Mouse (Mus musculus) intestine, postnatal 0 days (tissue): Measurements from ENCODE around the gene Sohlh1. TPM values are rescaled to one million over a fixed set of nuclear protein-coding genes. Genes with fewer than 3 reads are reported as not detected.

Experiments
- ATAC-seq: fragments of 200-750 bp; cut with Nextera tagmentation; 2 replicates; pipeline ENCODE4 v1.8.0; 2017; ENCODE audit warnings: mild to moderate bottlenecking, moderate TSS enrichment, moderate library complexity
- H3K27ac ChIP-seq: fragments of 300-500 bp; sonication (generic); 2 replicates; pipeline ENCODE4 v1.5.1; 2014; ENCODE audit warnings: mild to moderate bottlenecking, low read depth, low read length, moderate library complexity
- H3K27me3 ChIP-seq: fragments of 300-500 bp; sonication (generic); replicated peaks from 2 replicates; pipeline ENCODE4 v1.6.1; 2014; ENCODE audit warnings: low read length, mixed read lengths; ENCODE audit not compliant: control insufficient read depth, insufficient read depth
- H3K36me3 ChIP-seq: fragments of 300-500 bp; sonication (generic); 2 replicates; pipeline ENCODE4 v1.6.1; 2014; ENCODE audit warnings: mild to moderate bottlenecking, moderate library complexity; ENCODE audit not compliant: control insufficient read depth, insufficient read depth
- H3K4me1 ChIP-seq: fragments of 300-500 bp; sonication (generic); replicated peaks from 2 replicates; pipeline ENCODE4 v1.6.1; 2014; ENCODE audit warnings: antibody characterized with exemption, low read length, mixed read lengths; ENCODE audit not compliant: control insufficient read depth, insufficient read depth
- H3K4me2 ChIP-seq: fragments of 300-500 bp; sonication (generic); replicated peaks from 2 replicates; pipeline ENCODE4 v1.6.1; 2014; ENCODE audit warnings: low read depth, mild to moderate bottlenecking, moderate library complexity
- H3K4me3 ChIP-seq: fragments of 300-500 bp; sonication (generic); 2 replicates; pipeline ENCODE4 v1.5.1; 2014; ENCODE audit warnings: low read depth, low read length
- H3K9ac ChIP-seq: fragments of 300-500 bp; sonication (generic); 2 replicates; pipeline ENCODE4 v1.6.1; 2014; ENCODE audit warnings: mild to moderate bottlenecking, low read depth, low read length
- H3K9me3 ChIP-seq: fragments of 300-500 bp; sonication (generic); 2 replicates; pipeline ENCODE4 v1.6.1; 2016; ENCODE audit warnings: mixed run types; ENCODE audit not compliant: control insufficient read depth
- CTCF ChIP-seq: sonication (generic); IDR thresholded peaks from 2 replicates; pipeline ENCODE4 v1.5.1; 2016; ENCODE audit warnings: low read depth, mild to moderate bottlenecking, control low read depth, antibody characterized with exemption, moderate library complexity
- WGBS: fragments of 180-500 bp; shearing (Covaris S2); extraction: QIAGEN DNeasy Blood & Tissue Kit; methylation state at CpG from one replicate; pipeline ENCODE4 v1.1.7; 2014; 5-methylcytosine and 5-hydroxymethylcytosine counted together
- polyA plus RNA-seq: library from polyadenylated mRNA; unstranded; fragments of >200 nt; fragmentation: Nextera tagmentation; extraction: Ambion mirVana; gene quantifications from 2 replicates; pipeline ENCODE4 v1.2.1, GENCODE M21; 2015

Gene Sohlh1
- polyA plus RNA-seq, 1 experiment from 2014 or later: not detected

- Histone ChIP-seq H3K4me2 (no peak overlapping the region), H3K9me3 (no peaks in the 10 kb centered on the region), H3K9ac (no peak overlapping the region), H3K4me1 (no peaks in the 10 kb centered on the region), H3K27me3 (no peaks in the 10 kb centered on the region), H3K36me3 (no peaks in the 10 kb centered on the region), H3K27ac (no peak overlapping the region), H3K4me3 (no peak overlapping the region)
- 16% methylated on average over 4 of the region's 4 CpGs for WGBS
- ATAC-seq: no peak
- TF ChIP-seq CTCF: peak; percentile 77
Observed at GRCm38 (mm10) chr2:25850330-25850729, 3.3 kb upstream of the Sohlh1 start.

- Histone ChIP-seq H3K36me3 (no peaks in the 10 kb centered on the region), H3K27me3 (no peaks in the 10 kb centered on the region), H3K4me1 (no peaks in the 10 kb centered on the region), H3K4me3 (no peak overlapping the region), H3K9ac (no peak overlapping the region), H3K27ac (no peak overlapping the region), H3K9me3 (no peaks in the 10 kb centered on the region), H3K4me2 (no peak overlapping the region)
- ATAC-seq: no peak
- no peak for TF ChIP-seq CTCF
- 80% methylated on average over 8 of the region's 8 CpGs for WGBS
Observed at GRCm38 (mm10) chr2:25846516-25846915, 532 bp downstream of the Sohlh1 start.

GRCm38 (mm10) chr2:25844097-25844496 is 3.0 kb downstream of the Sohlh1 start:
- no peaks in the 10 kb centered on the region for H3K27me3 ChIP-seq
- 73% methylated on average over 3 of the region's 3 CpGs for WGBS
- no peak overlapping the region for H3K4me3 ChIP-seq
- H3K36me3 ChIP-seq: no peaks in the 10 kb centered on the region
- H3K27ac ChIP-seq: no peak overlapping the region
- H3K4me2 ChIP-seq: no peak overlapping the region
- ATAC-seq: no peak
- H3K4me1 ChIP-seq: no peaks in the 10 kb centered on the region
- TF ChIP-seq CTCF: no peak
- no peaks in the 10 kb centered on the region for H3K9me3 ChIP-seq
- no peak overlapping the region for H3K9ac ChIP-seq

GRCm38 (mm10) chr2:25842758-25843157 is 4.3 kb downstream of the Sohlh1 start:
- Histone ChIP-seq H3K27me3 (no peaks in the 10 kb centered on the region), H3K27ac (no peak overlapping the region), H3K4me2 (no peak overlapping the region), H3K9ac (no peak overlapping the region), H3K4me3 (no peak overlapping the region), H3K4me1 (no peaks in the 10 kb centered on the region), H3K9me3 (no peaks in the 10 kb centered on the region), H3K36me3 (no peaks in the 10 kb centered on the region)
- no peak for TF ChIP-seq CTCF
- ATAC-seq: no peak
- WGBS: 72% methylated on average over 1 of the region's 1 CpGs

- WGBS: 53% methylated on average over 4 of the region's 4 CpGs
- H3K27ac ChIP-seq: no peak overlapping the region
- no peak for ATAC-seq
Observed at GRCm38 (mm10) chr2:25842161-25842560, 4.9 kb downstream of the Sohlh1 start.

GRCm38 (mm10) chr2:25836291-25836690 is 10.8 kb downstream of the Sohlh1 start:
- no peaks in the 10 kb centered on the region for H3K4me1 ChIP-seq
- H3K4me2 ChIP-seq: no peak overlapping the region
- H3K4me3 ChIP-seq: no peak overlapping the region
- H3K36me3 ChIP-seq: no peaks in the 10 kb centered on the region
- H3K27me3 ChIP-seq: no peaks in the 10 kb centered on the region
- H3K9ac ChIP-seq: no peak overlapping the region
- no peak overlapping the region for H3K27ac ChIP-seq
- no peaks in the 10 kb centered on the region for H3K9me3 ChIP-seq
- 25% methylated on average over 5 of the region's 5 CpGs for WGBS
- peak; percentile 95 for TF ChIP-seq CTCF
- ATAC-seq: peak; percentile 63; the same call in 1 of the 2 replicates

More at GRCm38 (mm10) chr2:25842161-25842560, 4.9 kb downstream of the Sohlh1 start:
- Histone ChIP-seq H3K27me3 (no peaks in the 10 kb centered on the region), H3K4me2 (no peak overlapping the region), H3K9ac (no peak overlapping the region), H3K9me3 (no peaks in the 10 kb centered on the region), H3K4me3 (no peak overlapping the region), H3K36me3 (no peaks in the 10 kb centered on the region), H3K4me1 (no peaks in the 10 kb centered on the region)
- TF ChIP-seq CTCF: no peak

GRCm38 (mm10) chr2:25830786-25831185 is 16.3 kb downstream of the Sohlh1 start:
- Histone ChIP-seq H3K4me1 (no peaks in the 10 kb centered on the region), H3K9ac (no peak overlapping the region), H3K27ac (no peak overlapping the region), H3K36me3 (no peaks in the 10 kb centered on the region), H3K9me3 (no peaks in the 10 kb centered on the region), H3K4me2 (no peak overlapping the region), H3K4me3 (no peak overlapping the region), H3K27me3 (no peaks in the 10 kb centered on the region)
- WGBS: 65% methylated on average over 3 of the region's 3 CpGs
- TF ChIP-seq CTCF: no peak
- ATAC-seq: no peak
